Mouse (Mus musculus): ENCODE data around the gene Kif1b. TPM values are rescaled to one million over a fixed set of nuclear protein-coding genes. Genes with fewer than 3 reads are reported as not detected.
"Not testable (repeated sequence)": the region's sequence is repeated elsewhere in the genome, so short reads cannot be mapped to it uniquely, and the experiment has no call there.

Gene Kif1b
- polyA plus RNA-seq, 1 experiment from 2014 or later = 224 TPM

GRCm38 (mm10) chr4:149228682-149229081 is 78.8 kb downstream of the Kif1b start:
- H3K27ac ChIP-seq (ENCODE audit: low read depth, low read length); H3K9ac ChIP-seq (replicated peaks; ENCODE audit: low read depth, low read length); H3K27me3 ChIP-seq (ENCODE audit: control insufficient read depth, insufficient read depth, low read length); H3K9me3 ChIP-seq (ENCODE audit: control insufficient read depth, low read length); ATAC-seq (ENCODE audit: low read depth); H3K4me3 ChIP-seq (ENCODE audit: low read depth, low read length); H3K4me1 ChIP-seq (ENCODE audit: control insufficient read depth, insufficient read depth, low read length); H3K4me2 ChIP-seq (ENCODE audit: low read depth, low read length): not testable (repeated sequence)
- peaks cover 21% of the 10 kb centered on the region for H3K36me3 ChIP-seq (ENCODE audit: control insufficient read depth, insufficient read depth, low read length)
- 94% methylated on average over 3 of the region's 3 CpGs for WGBS

GRCm38 (mm10) chr4:149228256-149228655 is 79.2 kb downstream of the Kif1b start:
- H3K4me3 ChIP-seq (ENCODE audit: low read depth, low read length) = no peak overlapping the region
- H3K36me3 ChIP-seq (ENCODE audit: control insufficient read depth, insufficient read depth, low read length) = peaks cover 24% of the 10 kb centered on the region

GRCm38 (mm10) chr4:149226311-149226710 is 81.2 kb downstream of the Kif1b start:
- ATAC-seq (ENCODE audit: low read depth) = no peak
- Histone ChIP-seq H3K4me1 (ENCODE audit: control insufficient read depth, insufficient read depth, low read length) (no peaks in the 10 kb centered on the region), H3K9ac (replicated peaks; ENCODE audit: low read depth, low read length) (no peak overlapping the region), H3K4me2 (ENCODE audit: low read depth, low read length) (no peak overlapping the region), H3K27me3 (ENCODE audit: control insufficient read depth, insufficient read depth, low read length) (no peaks in the 10 kb centered on the region), H3K27ac (ENCODE audit: low read depth, low read length) (no peak overlapping the region), H3K9me3 (ENCODE audit: control insufficient read depth, low read length) (no peaks in the 10 kb centered on the region), H3K4me3 (ENCODE audit: low read depth, low read length) (no peak overlapping the region), H3K36me3 (ENCODE audit: control insufficient read depth, insufficient read depth, low read length) (peaks cover 44% of the 10 kb centered on the region)
- WGBS = 70% methylated on average over 3 of the region's 3 CpGs

More at GRCm38 (mm10) chr4:149228256-149228655, 79.2 kb downstream of the Kif1b start:
- Histone ChIP-seq H3K27me3 (ENCODE audit: control insufficient read depth, insufficient read depth, low read length) (no peaks in the 10 kb centered on the region), H3K9ac (replicated peaks; ENCODE audit: low read depth, low read length) (no peak overlapping the region), H3K27ac (ENCODE audit: low read depth, low read length) (no peak overlapping the region), H3K4me2 (ENCODE audit: low read depth, low read length) (no peak overlapping the region), H3K9me3 (ENCODE audit: control insufficient read depth, low read length) (no peaks in the 10 kb centered on the region), H3K4me1 (ENCODE audit: control insufficient read depth, insufficient read depth, low read length) (no peaks in the 10 kb centered on the region)
- ATAC-seq (ENCODE audit: low read depth) = no peak
- WGBS = 93% methylated on average over 3 of the region's 3 CpGs

- no peak for ATAC-seq (ENCODE audit: low read depth)
- 93% methylated on average over 3 of the region's 3 CpGs for WGBS
Measured at GRCm38 (mm10) chr4:149223453-149223852, 84.0 kb downstream of the Kif1b start.

GRCm38 (mm10) chr4:149220481-149220880 is 87.0 kb downstream of the Kif1b start:
- H3K9ac ChIP-seq (replicated peaks; ENCODE audit: low read depth, low read length) = no peak overlapping the region
- H3K4me3 ChIP-seq (ENCODE audit: low read depth, low read length) = no peak overlapping the region
- H3K36me3 ChIP-seq (ENCODE audit: control insufficient read depth, insufficient read depth, low read length) = peaks cover 65% of the 10 kb centered on the region
- ATAC-seq (ENCODE audit: low read depth) = no peak
- peaks cover 11% of the 10 kb centered on the region for H3K4me1 ChIP-seq (ENCODE audit: control insufficient read depth, insufficient read depth, low read length)
- no peaks in the 10 kb centered on the region for H3K27me3 ChIP-seq (ENCODE audit: control insufficient read depth, insufficient read depth, low read length)
- H3K4me2 ChIP-seq (ENCODE audit: low read depth, low read length) = no peak overlapping the region
- WGBS = 31% methylated on average over 17 of the region's 17 CpGs
- no peaks in the 10 kb centered on the region for H3K9me3 ChIP-seq (ENCODE audit: control insufficient read depth, low read length)
- peak overlapping the region; percentile 69 for H3K27ac ChIP-seq (ENCODE audit: low read depth, low read length)

More at GRCm38 (mm10) chr4:149223453-149223852, 84.0 kb downstream of the Kif1b start:
- no peak overlapping the region for H3K4me3 ChIP-seq (ENCODE audit: low read depth, low read length)
- no peaks in the 10 kb centered on the region for H3K9me3 ChIP-seq (ENCODE audit: control insufficient read depth, low read length)
- H3K9ac ChIP-seq (replicated peaks; ENCODE audit: low read depth, low read length) = no peak overlapping the region
- no peak overlapping the region for H3K4me2 ChIP-seq (ENCODE audit: low read depth, low read length)
- H3K27ac ChIP-seq (ENCODE audit: low read depth, low read length) = no peak overlapping the region
- peaks cover 56% of the 10 kb centered on the region for H3K36me3 ChIP-seq (ENCODE audit: control insufficient read depth, insufficient read depth, low read length)
- no peaks in the 10 kb centered on the region for H3K27me3 ChIP-seq (ENCODE audit: control insufficient read depth, insufficient read depth, low read length)
- peaks cover 11% of the 10 kb centered on the region for H3K4me1 ChIP-seq (ENCODE audit: control insufficient read depth, insufficient read depth, low read length)

GRCm38 (mm10) chr4:149220042-149220473 is 87.4 kb downstream of the Kif1b start:
- H3K27me3 ChIP-seq (ENCODE audit: control insufficient read depth, insufficient read depth, low read length) = no peaks in the 10 kb centered on the region
- H3K9ac ChIP-seq (replicated peaks; ENCODE audit: low read depth, low read length) = no peak overlapping the region
- no peak overlapping the region for H3K4me3 ChIP-seq (ENCODE audit: low read depth, low read length)
- peak; percentile 63; the same call in 1 of the 2 replicates for ATAC-seq (ENCODE audit: low read depth)
- peaks cover 65% of the 10 kb centered on the region for H3K36me3 ChIP-seq (ENCODE audit: control insufficient read depth, insufficient read depth, low read length)
- H3K9me3 ChIP-seq (ENCODE audit: control insufficient read depth, low read length) = no peaks in the 10 kb centered on the region
- no peak overlapping the region for H3K4me2 ChIP-seq (ENCODE audit: low read depth, low read length)
- H3K4me1 ChIP-seq (ENCODE audit: control insufficient read depth, insufficient read depth, low read length) = peaks cover 11% of the 10 kb centered on the region
- peak overlapping the region; percentile 69 for H3K27ac ChIP-seq (ENCODE audit: low read depth, low read length)
- WGBS = 10% methylated on average over 5 of the region's 5 CpGs

- Histone ChIP-seq H3K9me3 (ENCODE audit: control insufficient read depth, low read length) (no peaks in the 10 kb centered on the region), H3K4me2 (ENCODE audit: low read depth, low read length) (no peak overlapping the region), H3K36me3 (ENCODE audit: control insufficient read depth, insufficient read depth, low read length) (peaks cover 68% of the 10 kb centered on the region), H3K27me3 (ENCODE audit: control insufficient read depth, insufficient read depth, low read length) (no peaks in the 10 kb centered on the region), H3K4me1 (ENCODE audit: control insufficient read depth, insufficient read depth, low read length) (peaks cover 11% of the 10 kb centered on the region), H3K4me3 (ENCODE audit: low read depth, low read length) (no peak overlapping the region), H3K9ac (replicated peaks; ENCODE audit: low read depth, low read length) (no peak overlapping the region), H3K27ac (ENCODE audit: low read depth, low read length) (peak overlapping the region; percentile 69)
- 56% methylated on average over 12 of the region's 12 CpGs for WGBS
- 0 out of 2 replicates have a peak, but pooled peaks have one; percentile 51 for ATAC-seq (ENCODE audit: low read depth)
Measured at GRCm38 (mm10) chr4:149219401-149220041, 88.0 kb downstream of the Kif1b start.

- H3K36me3 ChIP-seq (ENCODE audit: control insufficient read depth, insufficient read depth, low read length) = peaks cover 68% of the 10 kb centered on the region
- 97% methylated on average over 5 of the region's 5 CpGs for WGBS
- peaks cover 11% of the 10 kb centered on the region for H3K4me1 ChIP-seq (ENCODE audit: control insufficient read depth, insufficient read depth, low read length)
- no peaks in the 10 kb centered on the region for H3K27me3 ChIP-seq (ENCODE audit: control insufficient read depth, insufficient read depth, low read length)
- no peak overlapping the region for H3K4me3 ChIP-seq (ENCODE audit: low read depth, low read length)
- ATAC-seq (ENCODE audit: low read depth) = no peak
- H3K27ac ChIP-seq (ENCODE audit: low read depth, low read length) = no peak overlapping the region
- H3K9ac ChIP-seq (replicated peaks; ENCODE audit: low read depth, low read length) = no peak overlapping the region
- no peaks in the 10 kb centered on the region for H3K9me3 ChIP-seq (ENCODE audit: control insufficient read depth, low read length)
- H3K4me2 ChIP-seq (ENCODE audit: low read depth, low read length) = no peak overlapping the region
Measured at GRCm38 (mm10) chr4:149218476-149218875, 89.0 kb downstream of the Kif1b start.

GRCm38 (mm10) chr4:149215982-149216381 is 91.5 kb downstream of the Kif1b start:
- WGBS = 96% methylated on average over 9 of the region's 9 CpGs
- no peak for ATAC-seq (ENCODE audit: low read depth)
- H3K4me1 ChIP-seq (ENCODE audit: control insufficient read depth, insufficient read depth, low read length) = peaks cover 11% of the 10 kb centered on the region
- H3K36me3 ChIP-seq (ENCODE audit: control insufficient read depth, insufficient read depth, low read length) = peaks cover 66% of the 10 kb centered on the region
- no peaks in the 10 kb centered on the region for H3K9me3 ChIP-seq (ENCODE audit: control insufficient read depth, low read length)
- H3K4me3 ChIP-seq (ENCODE audit: low read depth, low read length) = no peak overlapping the region
- no peaks in the 10 kb centered on the region for H3K27me3 ChIP-seq (ENCODE audit: control insufficient read depth, insufficient read depth, low read length)
- no peak overlapping the region for H3K9ac ChIP-seq (replicated peaks; ENCODE audit: low read depth, low read length)
- no peak overlapping the region for H3K27ac ChIP-seq (ENCODE audit: low read depth, low read length)
- no peak overlapping the region for H3K4me2 ChIP-seq (ENCODE audit: low read depth, low read length)

Data from neural tube, embryonic 14.5 days (tissue).